Mouse (Mus musculus): Measurements from ENCODE around the gene Tnnc2. TPM values are rescaled to one million over a fixed set of nuclear protein-coding genes. Genes with fewer than 3 reads are reported as not detected.

Tnnc2 gene
- polyA plus RNA-seq, 1 experiment, result not detected

- no peak overlapping the region for H3K4me3 ChIP-seq (ENCODE audit: extremely low read depth, insufficient read depth, insufficient read length)
- no peak overlapping the region for H3K27ac ChIP-seq (ENCODE audit: insufficient read depth, low read length)
- no peak for DNase-seq (ENCODE audit: low read depth in 1 of 2, low spot score in 2 of 2)
- H3K36me3 ChIP-seq (ENCODE audit: control insufficient read depth, insufficient read depth, low read length), result peaks cover 14% of the 10 kb centered on the region
- H3K4me1 ChIP-seq (ENCODE audit: control insufficient read depth, insufficient read depth, insufficient read length), result no peaks in the 10 kb centered on the region; the same call in 1 of the 2 replicates
- TF ChIP-seq POLR2A (IDR thresholded peaks at IDR 0.05; ENCODE audit: low read depth, low read length) (no peak), CTCF (IDR thresholded peaks at IDR 0.05; ENCODE audit: extremely low read depth, insufficient read depth, insufficient read length, insufficient replicate concordance) (no peak)
- 92% methylated on average over 3 of the region's 3 CpGs for WGBS
- no peaks in the 10 kb centered on the region for H3K27me3 ChIP-seq (ENCODE audit: control insufficient read depth, insufficient read depth, low read length)
These were observed 13.9 kb downstream of the Tnnc2 start for GRCm38 (mm10) chr2:164765841-164766240.

- 89% methylated on average over 7 of the region's 7 CpGs for WGBS
- Histone ChIP-seq H3K36me3 (ENCODE audit: control insufficient read depth, insufficient read depth, low read length) (peaks cover 22% of the 10 kb centered on the region), H3K4me1 (ENCODE audit: control insufficient read depth, insufficient read depth, insufficient read length) (no peaks in the 10 kb centered on the region), H3K4me3 (ENCODE audit: extremely low read depth, insufficient read depth, insufficient read length) (no peak overlapping the region), H3K27ac (ENCODE audit: insufficient read depth, low read length) (no peak overlapping the region), H3K27me3 (ENCODE audit: control insufficient read depth, insufficient read depth, low read length) (no peaks in the 10 kb centered on the region)
- DNase-seq (ENCODE audit: low read depth in 1 of 2, low spot score in 2 of 2), result no peak
- TF ChIP-seq POLR2A (IDR thresholded peaks at IDR 0.05; ENCODE audit: low read depth, low read length) (no peak), CTCF (IDR thresholded peaks at IDR 0.05; ENCODE audit: extremely low read depth, insufficient read depth, insufficient read length, insufficient replicate concordance) (no peak)
These were observed 17.2 kb downstream of the Tnnc2 start for GRCm38 (mm10) chr2:164762593-164762992.

DNA sequence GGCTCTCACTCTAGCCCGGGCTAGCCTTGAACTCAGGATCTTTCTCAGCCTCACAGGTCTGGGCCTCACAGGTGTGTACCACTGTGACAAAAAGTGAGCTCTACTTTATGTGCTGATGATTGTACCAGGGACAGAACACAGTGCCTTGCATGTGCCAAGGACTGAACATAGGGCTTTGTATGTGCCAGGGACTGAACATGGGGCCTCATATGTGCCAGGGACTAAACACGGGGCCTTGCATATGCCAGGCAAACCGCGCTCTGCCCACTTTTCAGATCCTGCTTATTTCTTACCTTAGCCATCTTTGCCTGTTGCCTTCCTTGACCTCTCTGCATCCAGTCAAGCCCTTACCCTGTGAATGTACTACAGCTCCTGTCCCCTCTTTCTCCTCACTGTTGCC, 17.8 kb downstream of the Tnnc2 start:
- 93% methylated on average over 4 of the region's 4 CpGs for WGBS
- Histone ChIP-seq H3K27ac (ENCODE audit: insufficient read depth, low read length) (no peak overlapping the region; the same call in 1 of the 2 replicates), H3K27me3 (ENCODE audit: control insufficient read depth, insufficient read depth, low read length) (no peaks in the 10 kb centered on the region), H3K4me3 (ENCODE audit: extremely low read depth, insufficient read depth, insufficient read length) (no peak overlapping the region), H3K4me1 (ENCODE audit: control insufficient read depth, insufficient read depth, insufficient read length) (no peaks in the 10 kb centered on the region), H3K36me3 (ENCODE audit: control insufficient read depth, insufficient read depth, low read length) (peaks cover 27% of the 10 kb centered on the region)
- no peak for DNase-seq (ENCODE audit: low read depth in 1 of 2, low spot score in 2 of 2)
- TF ChIP-seq POLR2A (IDR thresholded peaks at IDR 0.05; ENCODE audit: low read depth, low read length) (no peak), CTCF (IDR thresholded peaks at IDR 0.05; ENCODE audit: extremely low read depth, insufficient read depth, insufficient read length, insufficient replicate concordance) (no peak)

DNA sequence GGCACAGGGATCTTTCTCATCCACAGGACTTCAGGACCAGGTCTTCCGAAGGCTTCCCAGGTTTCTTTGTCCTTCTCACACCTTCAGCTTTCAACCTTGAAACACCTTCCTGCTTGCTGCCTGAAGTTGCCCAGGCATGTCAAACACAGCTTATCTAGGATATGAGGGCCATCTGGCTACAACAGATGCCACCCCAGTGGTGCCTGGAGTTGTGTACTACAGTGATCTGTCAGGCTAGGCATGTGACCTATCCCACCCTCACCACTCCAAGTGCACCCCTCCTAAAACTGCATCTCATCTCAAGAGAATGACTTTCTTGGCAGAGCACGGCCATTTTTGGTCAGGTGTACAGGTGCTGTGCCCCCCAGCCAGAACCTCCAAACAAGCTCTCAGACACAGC, 18.3 kb downstream of the Tnnc2 start:
- Histone ChIP-seq H3K27ac (ENCODE audit: insufficient read depth, low read length) (no peak overlapping the region; the same call in 1 of the 2 replicates), H3K36me3 (ENCODE audit: control insufficient read depth, insufficient read depth, low read length) (peaks cover 28% of the 10 kb centered on the region), H3K27me3 (ENCODE audit: control insufficient read depth, insufficient read depth, low read length) (no peaks in the 10 kb centered on the region), H3K4me3 (ENCODE audit: extremely low read depth, insufficient read depth, insufficient read length) (no peak overlapping the region), H3K4me1 (ENCODE audit: control insufficient read depth, insufficient read depth, insufficient read length) (no peaks in the 10 kb centered on the region)
- WGBS, result 92% methylated on average over 2 of the region's 2 CpGs
- no peak for TF ChIP-seq POLR2A (IDR thresholded peaks at IDR 0.05; ENCODE audit: low read depth, low read length)
- no peak for TF ChIP-seq CTCF (IDR thresholded peaks at IDR 0.05; ENCODE audit: extremely low read depth, insufficient read depth, insufficient read length, insufficient replicate concordance)
- DNase-seq (ENCODE audit: low read depth in 1 of 2, low spot score in 2 of 2), result no peak

DNA sequence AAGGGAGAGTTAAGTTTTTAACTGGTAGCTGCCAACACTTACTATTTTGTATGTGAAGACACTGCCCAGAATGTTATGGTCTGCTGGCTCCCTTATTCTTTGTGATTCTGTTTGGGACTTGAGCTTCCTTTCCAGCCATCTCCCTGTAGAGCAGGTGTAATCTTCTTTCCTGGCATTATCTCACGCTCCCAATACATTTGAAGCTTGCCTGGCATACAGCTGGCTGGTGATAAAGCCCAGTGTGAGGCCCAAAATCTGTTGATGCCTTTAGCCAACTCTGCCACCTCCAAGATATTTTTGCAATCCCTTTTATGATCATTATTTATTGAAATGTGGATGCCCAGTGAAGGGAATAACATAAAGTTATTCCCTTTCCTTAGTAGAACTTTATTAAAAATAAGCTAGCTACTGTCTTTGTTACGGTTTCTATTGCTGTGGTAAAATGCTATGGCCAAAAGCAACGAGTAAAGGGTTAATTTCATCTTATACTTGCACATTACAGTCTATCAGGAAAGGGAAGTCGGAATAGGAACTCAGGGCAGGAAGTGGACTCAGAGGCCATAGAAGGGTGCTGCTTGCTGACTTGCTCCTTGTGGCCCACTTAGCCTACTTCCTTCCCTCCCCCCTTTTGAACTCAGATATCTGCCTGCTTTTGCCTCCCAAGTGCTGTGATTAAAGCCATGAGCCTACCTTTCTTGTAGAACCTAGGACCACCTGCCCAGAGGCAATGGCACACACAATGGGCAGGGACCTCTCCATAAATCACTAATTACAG, 19.5 kb downstream of the Tnnc2 start:
- H3K27ac ChIP-seq (ENCODE audit: insufficient read depth, low read length), result peak overlapping the region; percentile 1; the same call in 1 of the 2 replicates
- no peak for DNase-seq (ENCODE audit: low read depth in 1 of 2, low spot score in 2 of 2)
- no peak overlapping the region for H3K4me3 ChIP-seq (ENCODE audit: extremely low read depth, insufficient read depth, insufficient read length)

GRCm38 (mm10) chr2:164758692-164759091, 21.1 kb downstream of the Tnnc2 start:
- DNase-seq (ENCODE audit: low read depth in 1 of 2, low spot score in 2 of 2), result no peak
- Histone ChIP-seq H3K27ac (ENCODE audit: insufficient read depth, low read length) (no peak overlapping the region), H3K27me3 (ENCODE audit: control insufficient read depth, insufficient read depth, low read length) (no peaks in the 10 kb centered on the region), H3K4me1 (ENCODE audit: control insufficient read depth, insufficient read depth, insufficient read length) (no peaks in the 10 kb centered on the region), H3K4me3 (ENCODE audit: extremely low read depth, insufficient read depth, insufficient read length) (no peak overlapping the region), H3K36me3 (ENCODE audit: control insufficient read depth, insufficient read depth, low read length) (peaks cover 40% of the 10 kb centered on the region)
- WGBS, result 94% methylated on average over 1 of the region's 1 CpGs
- TF ChIP-seq CTCF (IDR thresholded peaks at IDR 0.05; ENCODE audit: extremely low read depth, insufficient read depth, insufficient read length, insufficient replicate concordance) (no peak), POLR2A (IDR thresholded peaks at IDR 0.05; ENCODE audit: low read depth, low read length) (no peak)

More for the DNA sequence above, 19.5 kb downstream of the Tnnc2 start:
- no peaks in the 10 kb centered on the region for H3K27me3 ChIP-seq (ENCODE audit: control insufficient read depth, insufficient read depth, low read length)
- peaks cover 34% of the 10 kb centered on the region for H3K36me3 ChIP-seq (ENCODE audit: control insufficient read depth, insufficient read depth, low read length)
- WGBS, result 58% methylated on average over 4 of the region's 4 CpGs
- no peaks in the 10 kb centered on the region for H3K4me1 ChIP-seq (ENCODE audit: control insufficient read depth, insufficient read depth, insufficient read length)
- TF ChIP-seq POLR2A (IDR thresholded peaks at IDR 0.05; ENCODE audit: low read depth, low read length) (no peak), CTCF (IDR thresholded peaks at IDR 0.05; ENCODE audit: extremely low read depth, insufficient read depth, insufficient read length, insufficient replicate concordance) (no peak)

GRCm38 (mm10) chr2:164757841-164758240, 21.9 kb downstream of the Tnnc2 start:
- Histone ChIP-seq H3K27me3 (ENCODE audit: control insufficient read depth, insufficient read depth, low read length) (no peaks in the 10 kb centered on the region), H3K27ac (ENCODE audit: insufficient read depth, low read length) (no peak overlapping the region), H3K4me1 (ENCODE audit: control insufficient read depth, insufficient read depth, insufficient read length) (no peaks in the 10 kb centered on the region), H3K36me3 (ENCODE audit: control insufficient read depth, insufficient read depth, low read length) (peaks cover 43% of the 10 kb centered on the region), H3K4me3 (ENCODE audit: extremely low read depth, insufficient read depth, insufficient read length) (no peak overlapping the region)
- 95% methylated on average over 11 of the region's 11 CpGs for WGBS
- no peak for DNase-seq (ENCODE audit: low read depth in 1 of 2, low spot score in 2 of 2)
- TF ChIP-seq CTCF (IDR thresholded peaks at IDR 0.05; ENCODE audit: extremely low read depth, insufficient read depth, insufficient read length, insufficient replicate concordance) (no peak), POLR2A (IDR thresholded peaks at IDR 0.05; ENCODE audit: low read depth, low read length) (no peak)

All from spleen, adult 2 months (tissue).